Mouse (Mus musculus) testis, postnatal 10 days (tissue): ENCODE data around the gene Akt1s1.

ENCODE experiments used
- DNase-seq: peaks from one replicate; pipeline ENCODE4 v3.0.0; 2021; ENCODE audit warnings: low spot score

Gene Akt1s1

GRCm38 (mm10) chr7:44848561-44849415, at the start of gene Akt1s1, which contains the start of gene Tbc1d17:
Akt1s1 (plus strand) TSS chr7:44848991.
Tbc1d17 (minus strand) TSS chr7:44849079.
- DNase-seq, result peak; percentile 98

- no peak for DNase-seq
Observed at GRCm38 (mm10) chr7:44808927-44809326, 39.9 kb upstream of the Akt1s1 start.

GRCm38 (mm10) chr7:44809466-44809865, 39.3 kb upstream of the Akt1s1 start:
- peak; percentile 28 for DNase-seq

GRCm38 (mm10) chr7:44810365-44810764, 38.4 kb upstream of the Akt1s1 start:
- DNase-seq, result peak; percentile 30

- peak; percentile 32 for DNase-seq
Observed at GRCm38 (mm10) chr7:44810819-44811557, 37.8 kb upstream of the Akt1s1 start.

- peak; percentile 42 for DNase-seq
Observed at GRCm38 (mm10) chr7:44812651-44813325, 36.0 kb upstream of the Akt1s1 start.

GRCm38 (mm10) chr7:44813985-44814384, 34.8 kb upstream of the Akt1s1 start:
- DNase-seq, result peak; percentile 32

GRCm38 (mm10) chr7:44814423-44814822, 34.4 kb upstream of the Akt1s1 start:
- DNase-seq, result peak; percentile 38

GRCm38 (mm10) chr7:44814952-44815553, 33.7 kb upstream of the Akt1s1 start:
- DNase-seq, result peak; percentile 57

- peak; percentile 100 for DNase-seq
Observed at GRCm38 (mm10) chr7:44815721-44816469, 32.9 kb upstream of the Akt1s1 start, which contains the start of the genes Nup62 and Il4i1. Nup62 (plus strand) TSS chr7:44816088. Il4i1 (plus strand) TSS chr7:44816387.

GRCm38 (mm10) chr7:44816470-44817021, 32.2 kb upstream of the Akt1s1 start, which contains the start of gene Atf5:
Atf5 (minus strand) TSS chr7:44816658.
- DNase-seq, result peak; percentile 86

GRCm38 (mm10) chr7:44817441-44817840, 31.4 kb upstream of the Akt1s1 start:
- DNase-seq, result peak; percentile 26

GRCm38 (mm10) chr7:44818164-44818563, 30.6 kb upstream of the Akt1s1 start:
- no peak for DNase-seq

- peak; percentile 73 for DNase-seq
Observed at GRCm38 (mm10) chr7:44818751-44819235, 30.0 kb upstream of the Akt1s1 start.

GRCm38 (mm10) chr7:44819391-44819790, 29.4 kb upstream of the Akt1s1 start:
- DNase-seq, result peak; percentile 21

GRCm38 (mm10) chr7:44819863-44820262, 28.9 kb upstream of the Akt1s1 start:
- DNase-seq, result peak; percentile 41

GRCm38 (mm10) chr7:44820525-44820924, 28.3 kb upstream of the Akt1s1 start:
- DNase-seq, result peak; percentile 29

GRCm38 (mm10) chr7:44821666-44822448, 26.9 kb upstream of the Akt1s1 start:
- DNase-seq, result peak; percentile 38

GRCm38 (mm10) chr7:44823409-44823808, 25.4 kb upstream of the Akt1s1 start:
- DNase-seq, result peak; percentile 35

- peak; percentile 90 for DNase-seq
Observed at GRCm38 (mm10) chr7:44824872-44825271, 23.9 kb upstream of the Akt1s1 start.
